Mouse (Mus musculus) forebrain, postnatal 0 days (tissue): ENCODE measurements around the gene Gm43720. TPM values are rescaled to one million over a fixed set of nuclear protein-coding genes. Genes with fewer than 3 reads are reported as not detected.

ENCODE experiments used
- ATAC-seq: fragments of 200-750 bp; cut with Nextera tagmentation; 2 replicates; pipeline ENCODE4 v1.8.0; 2017; ENCODE audit warnings: mild to moderate bottlenecking, moderate library complexity
- DNase-seq: peaks from one replicate; pipeline ENCODE4 v3.0.0-alpha.2; 2015
- H3K27ac ChIP-seq: fragments of 300-500 bp; sonication (generic); 2 replicates; pipeline ENCODE4 v1.5.1; 2014; ENCODE audit warnings: low read depth, mild to moderate bottlenecking, antibody characterized with exemption, low read length, moderate library complexity, mixed read lengths
- H3K27me3 ChIP-seq: fragments of 300-500 bp; sonication (generic); 2 replicates; pipeline ENCODE4 v1.6.1; 2014; ENCODE audit warnings: mild to moderate bottlenecking, low read length, mixed read lengths; ENCODE audit not compliant: insufficient read depth
- H3K36me3 ChIP-seq: fragments of 300-500 bp; sonication (generic); 2 replicates; pipeline ENCODE4 v1.6.1; 2014; ENCODE audit warnings: mild to moderate bottlenecking, moderate library complexity; ENCODE audit not compliant: insufficient read depth
- H3K4me1 ChIP-seq: fragments of 300-500 bp; sonication (generic); 2 replicates; pipeline ENCODE4 v1.6.1; 2014; ENCODE audit warnings: antibody characterized with exemption; ENCODE audit not compliant: insufficient read depth
- H3K4me2 ChIP-seq: fragments of 300-500 bp; sonication (generic); 2 replicates; pipeline ENCODE4 v1.6.1; 2014; ENCODE audit warnings: low read depth, mild to moderate bottlenecking, moderate library complexity
- H3K4me3 ChIP-seq: fragments of 300-500 bp; sonication (generic); 2 replicates; pipeline ENCODE4 v1.5.1; 2014; ENCODE audit warnings: low read depth, low read length, mixed read lengths
- H3K9ac ChIP-seq: fragments of 300-500 bp; sonication (generic); 2 replicates; pipeline ENCODE4 v1.6.1; 2014; ENCODE audit warnings: mild to moderate bottlenecking
- H3K9me3 ChIP-seq: fragments of 300-500 bp; sonication (generic); 2 replicates; pipeline ENCODE4 v1.6.1; 2016; ENCODE audit warnings: low read length
- CTCF ChIP-seq: sonication (generic); IDR thresholded peaks from 2 replicates; pipeline ENCODE4 v1.5.1; 2016; ENCODE audit warnings: antibody characterized with exemption, control low read depth, low read depth
- WGBS: fragments of 180-500 bp; shearing (Covaris S2); extraction: QIAGEN DNeasy Blood & Tissue Kit; methylation state at CpG from one replicate; pipeline ENCODE4 v1.1.7; 2014; 5-methylcytosine and 5-hydroxymethylcytosine counted together
- polyA plus RNA-seq: library from polyadenylated mRNA; unstranded; fragments of >200 nt; fragmentation: Nextera tagmentation; extraction: Ambion mirVana; gene quantifications from 2 replicates; pipeline ENCODE4 v1.2.1, GENCODE M21; 2015
- total RNA-seq: library from RNA; depleted of rRNA; stranded (reverse); fragments of >200 nt; gene quantifications from 2 replicates; pipeline ENCODE4 v1.2.3, GENCODE M21; 2014

Gene Gm43720
- total and polyA plus RNA-seq, 2 experiments from 2014 or later = 0.04 to 0.33 TPM

DNA sequence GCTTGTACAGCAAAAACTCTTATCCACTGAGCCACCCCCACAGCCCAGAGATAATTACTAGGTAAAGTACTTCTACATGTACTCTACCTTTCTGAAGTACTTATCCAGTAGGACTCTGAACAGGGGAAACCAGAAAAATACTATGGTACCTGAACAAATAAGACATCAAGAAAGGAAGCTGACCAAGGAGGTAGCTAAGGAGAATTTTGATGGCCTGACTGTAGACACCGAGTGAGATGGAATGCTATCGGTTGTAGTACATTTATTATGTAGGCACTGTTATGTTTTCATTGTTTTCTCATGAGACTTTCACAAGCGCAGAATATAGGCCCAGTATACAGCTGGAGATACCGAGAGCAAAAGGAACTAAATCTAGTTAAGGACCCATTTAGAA is 22.2 kb downstream of the Gm43720 start:
- Histone ChIP-seq H3K27me3 (no peaks in the 10 kb centered on the region), H3K4me3 (no peak overlapping the region), H3K9ac (no peak overlapping the region), H3K4me1 (peaks cover 6% of the 10 kb centered on the region), H3K9me3 (no peaks in the 10 kb centered on the region), H3K4me2 (no peak overlapping the region), H3K27ac (no peak overlapping the region), H3K36me3 (peaks cover 40% of the 10 kb centered on the region)
- WGBS = 95% methylated on average over 4 of the region's 4 CpGs
- no peak for TF ChIP-seq CTCF
- ATAC-seq (no peak), DNase-seq (no peak)

DNA sequence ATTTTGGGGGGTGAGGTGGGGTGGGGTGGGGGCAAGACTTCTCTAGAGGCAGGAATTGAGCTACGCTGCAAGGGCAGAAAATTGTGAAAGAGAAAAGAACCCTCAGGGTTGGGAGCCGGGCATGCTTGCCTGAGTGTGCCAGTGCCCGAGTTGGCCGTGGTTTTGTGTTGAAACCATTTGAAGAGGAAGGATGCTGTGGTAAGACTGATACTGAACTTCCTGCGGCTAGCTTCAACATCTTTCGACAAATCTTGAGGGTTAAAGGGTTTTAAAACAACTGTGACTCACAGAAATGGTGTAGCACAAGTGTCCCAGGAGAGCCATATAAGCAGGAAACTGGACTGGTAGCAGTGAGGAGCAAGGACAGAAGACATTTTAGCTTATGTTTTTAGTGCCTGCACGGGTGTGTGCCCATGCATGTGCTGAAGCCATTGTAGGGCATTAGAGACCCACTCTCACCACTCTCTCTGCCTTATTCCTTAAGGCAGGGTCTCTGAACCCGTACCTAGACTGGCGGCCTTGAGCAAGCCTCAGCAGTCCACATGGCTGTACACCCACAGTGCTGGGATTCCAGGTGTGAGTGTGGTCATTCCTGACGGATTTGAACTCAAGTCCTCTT is 22.7 kb downstream of the Gm43720 start:
- DNase-seq (no peak), ATAC-seq (no peak)
- peaks cover 38% of the 10 kb centered on the region for H3K36me3 ChIP-seq
- no peaks in the 10 kb centered on the region for H3K27me3 ChIP-seq
- peaks cover 5% of the 10 kb centered on the region for H3K4me1 ChIP-seq
- H3K9ac ChIP-seq = no peak overlapping the region
- H3K4me2 ChIP-seq = no peak overlapping the region
- WGBS = 91% methylated on average over 10 of the region's 10 CpGs
- H3K9me3 ChIP-seq = no peaks in the 10 kb centered on the region
- no peak overlapping the region for H3K27ac ChIP-seq
- no peak for TF ChIP-seq CTCF
- H3K4me3 ChIP-seq = no peak overlapping the region

DNA sequence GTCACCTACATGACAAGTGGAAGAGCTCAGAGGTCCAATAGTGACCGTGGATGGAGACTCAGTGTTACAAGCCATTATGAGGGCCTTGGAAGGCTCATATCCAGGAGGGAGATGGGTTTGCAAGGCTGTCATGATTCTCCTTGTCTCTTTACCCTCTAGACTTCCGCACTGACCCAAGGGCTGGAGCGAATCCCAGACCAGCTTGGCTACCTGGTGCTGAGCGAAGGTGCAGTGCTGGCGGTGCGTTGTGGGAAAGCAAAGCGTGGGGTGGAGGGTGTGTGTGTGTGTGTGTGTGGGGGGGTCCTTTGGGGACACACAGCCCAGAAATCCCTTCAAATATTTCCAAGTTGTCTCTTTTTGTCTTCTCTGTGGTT is 23.7 kb downstream of the Gm43720 start:
- no peaks in the 10 kb centered on the region for H3K9me3 ChIP-seq
- H3K4me1 ChIP-seq = peaks cover 5% of the 10 kb centered on the region
- peak overlapping the region; percentile 80 for H3K9ac ChIP-seq
- DNase-seq = no peak
- TF ChIP-seq CTCF = no peak
- no peaks in the 10 kb centered on the region for H3K27me3 ChIP-seq
- peak overlapping the region; percentile 88 for H3K27ac ChIP-seq
- H3K4me3 ChIP-seq = peak overlapping the region; percentile 69
- peak overlapping the region; percentile 75 for H3K4me2 ChIP-seq
- WGBS = 15% methylated on average over 7 of the region's 7 CpGs
- no peak for ATAC-seq
- H3K36me3 ChIP-seq = peaks cover 28% of the 10 kb centered on the region

DNA sequence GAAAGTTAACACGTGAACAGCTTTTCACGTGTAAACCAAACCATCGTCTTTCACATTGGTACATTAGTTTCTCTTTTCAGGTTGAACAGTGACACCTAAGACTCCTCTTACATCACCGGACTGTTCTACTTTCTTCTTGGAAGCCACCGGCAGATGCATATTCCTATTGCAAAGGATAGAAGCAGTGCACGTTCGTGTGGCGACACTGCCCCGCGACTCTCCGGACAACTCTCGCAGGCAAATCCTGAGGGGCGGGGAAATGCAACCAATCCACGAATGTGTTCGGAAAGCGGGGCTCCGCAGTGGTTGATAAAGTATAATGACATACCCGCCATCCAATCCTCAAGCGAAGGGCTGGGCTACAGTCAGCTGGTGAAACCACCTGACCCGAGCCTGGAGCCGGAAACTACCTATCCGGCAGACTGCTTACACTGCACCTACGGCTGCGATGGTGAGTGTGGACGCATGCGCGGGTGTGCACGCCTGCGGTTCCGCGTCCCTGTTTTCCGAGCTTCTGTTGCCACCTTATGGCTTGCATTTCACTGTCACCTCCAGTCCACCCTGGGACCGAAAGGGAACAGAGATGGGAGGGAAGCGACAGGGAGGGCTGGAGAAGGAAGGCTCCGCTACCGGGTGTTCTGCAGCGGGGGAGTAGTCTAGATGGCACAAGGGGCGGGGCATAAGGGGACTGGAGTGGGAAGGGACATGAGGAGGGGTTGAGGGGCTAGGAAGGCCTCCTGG is 24.2 kb downstream of the Gm43720 start, which contains the start of gene Lamtor4:
Gene Lamtor4, plus strand, starts transcription at position 130 of the 741 bp plus-strand sequence.
- DNase-seq (peak; percentile 96), ATAC-seq (peak; percentile 100)
- TF ChIP-seq CTCF = peak; percentile 51
- no peaks in the 10 kb centered on the region for H3K9me3 ChIP-seq
- H3K4me1 ChIP-seq = peaks cover 5% of the 10 kb centered on the region
- peak within 1 kb of the TSS; percentile 88 for H3K27ac ChIP-seq
- peak within 1 kb of the TSS; percentile 80 for H3K9ac ChIP-seq
- H3K4me3 ChIP-seq = peak within 1 kb of the TSS; percentile 69
- H3K36me3 ChIP-seq = peaks cover 22% of the 10 kb centered on the region
- peak within 1 kb of the TSS; percentile 75 for H3K4me2 ChIP-seq
- no peaks in the 10 kb centered on the region for H3K27me3 ChIP-seq
- WGBS = under 1% methylated on average over 38 of the region's 38 CpGs

DNA sequence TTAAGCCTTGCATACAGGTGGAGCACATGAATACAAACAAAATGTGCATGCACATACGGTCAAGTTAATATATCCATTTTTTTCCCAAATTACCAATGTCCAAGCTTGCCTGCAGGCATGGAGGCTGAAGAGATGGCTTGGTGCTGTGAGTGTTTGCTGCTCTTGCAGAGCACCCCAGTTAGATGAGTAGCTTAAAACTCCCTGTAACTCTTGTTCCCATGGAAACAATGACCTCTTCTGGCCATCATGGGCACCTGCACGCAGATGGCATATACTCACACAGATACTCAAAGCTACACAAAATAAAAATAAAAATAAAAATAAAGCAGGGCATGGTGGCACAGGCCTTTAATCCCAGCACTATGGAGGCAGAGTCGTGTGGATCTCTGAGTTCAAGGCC is 26.7 kb downstream of the Gm43720 start:
- H3K27me3 ChIP-seq = no peaks in the 10 kb centered on the region
- peaks cover 5% of the 10 kb centered on the region for H3K4me1 ChIP-seq
- WGBS = 94% methylated on average over 3 of the region's 3 CpGs
- no peak overlapping the region for H3K4me3 ChIP-seq
- DNase-seq (no peak), ATAC-seq (no peak)
- H3K36me3 ChIP-seq = no peaks in the 10 kb centered on the region
- no peak overlapping the region for H3K27ac ChIP-seq
- H3K9ac ChIP-seq = no peak overlapping the region
- no peak for TF ChIP-seq CTCF
- H3K9me3 ChIP-seq = no peaks in the 10 kb centered on the region
- H3K4me2 ChIP-seq = no peak overlapping the region

DNA sequence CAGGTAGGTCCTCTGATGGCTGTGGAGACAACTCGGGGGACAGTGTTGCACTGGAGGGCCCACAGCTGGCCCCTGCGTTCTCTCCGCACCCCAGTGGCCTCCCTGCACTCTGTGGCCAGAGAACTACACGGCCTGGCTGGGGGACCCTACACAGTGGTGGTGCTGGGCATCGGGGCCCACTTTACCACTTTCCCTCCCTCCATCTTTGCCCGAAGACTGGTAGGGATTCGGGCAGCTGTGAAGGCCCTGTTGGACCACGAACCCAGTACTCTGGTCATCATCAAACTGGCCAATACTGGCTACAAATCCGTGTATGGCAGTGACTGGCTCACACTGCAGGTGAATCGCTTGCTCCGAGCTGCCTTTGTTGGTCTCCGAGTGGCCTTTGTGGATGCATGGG is 28.6 kb downstream of the Gm43720 start:
- DNase-seq (no peak), ATAC-seq (no peak)
- H3K36me3 ChIP-seq = no peaks in the 10 kb centered on the region
- no peak overlapping the region for H3K27ac ChIP-seq
- WGBS = 86% methylated on average over 12 of the region's 12 CpGs
- no peak for TF ChIP-seq CTCF
- H3K9me3 ChIP-seq = no peaks in the 10 kb centered on the region
- H3K4me3 ChIP-seq = no peak overlapping the region
- no peak overlapping the region for H3K9ac ChIP-seq
- peaks cover 5% of the 10 kb centered on the region for H3K4me1 ChIP-seq
- H3K4me2 ChIP-seq = no peak overlapping the region
- H3K27me3 ChIP-seq = no peaks in the 10 kb centered on the region

DNA sequence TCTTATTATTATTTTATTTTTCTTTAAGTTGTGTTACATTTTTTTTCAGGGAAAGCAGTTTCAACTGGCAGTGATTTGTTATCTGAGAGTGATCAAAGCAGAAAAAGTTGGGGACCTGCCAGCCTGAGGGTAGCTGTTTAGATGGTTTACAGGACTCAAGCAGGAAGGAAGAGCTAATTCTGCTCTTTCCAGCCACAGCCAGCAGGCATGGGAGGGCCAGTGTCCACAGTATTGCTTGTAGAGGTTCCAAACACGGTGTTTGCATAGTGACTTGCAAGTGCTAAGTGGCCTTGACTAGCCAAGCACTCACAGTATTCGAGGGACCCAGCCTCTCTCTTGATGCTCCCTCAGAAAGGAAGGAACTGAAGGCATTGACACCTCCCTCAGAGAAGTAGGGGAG is 38.2 kb downstream of the Gm43720 start:
- Histone ChIP-seq H3K9ac (no peak overlapping the region), H3K4me3 (no peak overlapping the region), H3K9me3 (no peaks in the 10 kb centered on the region), H3K36me3 (no peaks in the 10 kb centered on the region), H3K4me2 (no peak overlapping the region), H3K4me1 (no peaks in the 10 kb centered on the region), H3K27ac (no peak overlapping the region), H3K27me3 (no peaks in the 10 kb centered on the region)
- ATAC-seq = no peak
- 61% methylated on average over 2 of the region's 2 CpGs for WGBS
- DNase-seq = no peak
- no peak for TF ChIP-seq CTCF
